In the genomic region with DNA sequence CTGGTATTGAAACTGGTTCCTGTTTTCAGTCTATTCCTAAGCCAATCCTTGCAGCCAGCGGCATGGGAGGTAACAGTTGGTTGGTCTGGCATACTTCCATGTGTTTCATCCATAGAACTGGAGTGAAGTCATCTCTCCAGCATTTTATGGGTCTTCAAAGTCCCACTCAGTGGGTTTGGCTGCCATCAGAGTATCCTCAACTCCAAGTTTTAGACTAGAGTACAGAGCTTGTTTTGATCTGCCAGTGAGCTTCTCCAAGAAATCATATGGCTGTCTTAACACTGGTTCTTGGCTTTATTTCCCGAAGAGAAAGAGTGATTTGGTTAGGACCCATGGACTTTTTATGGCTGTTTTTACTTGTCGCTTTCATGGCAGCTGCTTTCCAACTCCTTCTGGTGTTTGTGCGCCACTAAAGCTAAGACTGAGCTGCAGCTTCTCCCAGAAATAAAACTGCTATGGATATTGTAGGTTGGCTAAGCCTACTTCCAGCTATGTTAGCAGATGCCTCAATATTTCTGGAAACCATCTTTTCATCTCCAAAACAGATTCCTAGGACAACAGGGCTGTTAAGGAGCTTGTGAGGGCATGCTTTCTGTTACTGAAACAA, we compare ENCODE assay signal across 31 mouse cellular contexts. TPM values are rescaled to one million over a fixed set of nuclear protein-coding genes. Genes with fewer than 3 reads are reported as not detected.
A peak's percentile ranks its signal among the peaks of the same experiment; 100 is the strongest.
DNase-seq lines count a peak whose midpoint lies in the region; ATAC-seq and TF ChIP-seq lines count a peak whose summit lies in the region.
"Had no signal": no experiment of that assay in that cellular context is flagged by ENCODE, and none has a peak within 500 bp of the region (broad histone marks: within the 10 kb centered on the region; RNA-seq: fewer than 3 reads in every experiment).

No protein-coding gene starts in this region.

- no peak overlapping the region for H3K4me3 ChIP-seq in forebrain, postnatal 0 days (ENCODE audit: low read depth, low read length)
- no peak overlapping the region for H3K4me3 ChIP-seq in forebrain, embryonic 12.5 days (replicated peaks)
- H3K4me3 ChIP-seq in hindbrain, embryonic 10.5 days, result no peak overlapping the region
- H3K4me3 ChIP-seq: embryonic facial prominence, embryonic 13.5 days; heart, embryonic 10.5 days; intestine, embryonic 15.5 days; layer of hippocampus, adult 2 months; liver, embryonic 15.5 days; midbrain, embryonic 15.5 days; neural tube, embryonic 12.5 days had no signal

- intact Hi-C loops in left cerebral cortex, postnatal 4 days (cut with DNase I), result no loop called here
- intact Hi-C loops in left cerebral cortex, postnatal 14 days (cut with DNase I), result loop anchor here (5.0 kb wide), 1 partner anchor 75 kb away; no protein-coding TSS in a partner anchor

- DNase-seq in forebrain, postnatal 0 days, result peak; percentile 73
- DNase-seq in left cerebral cortex, adult 11 months (ENCODE audit: low spot score), result peak; percentile 29
- DNase-seq in left cerebral cortex, postnatal 4 days, result no peak
- peak; percentile 78 for DNase-seq in brain, adult 2 months (ENCODE audit: low read depth, low spot score)
- peak; percentile 22 to 54 for DNase-seq in left cerebral cortex, postnatal 14 days (ENCODE audit: low spot score in 2 of 2)
- no peak for DNase-seq in c-Kit-positive CD71-positive TER-119-positive erythroid progenitor cells, embryonic 14.5 days (ENCODE audit: low spot score)
- DNase-seq in hindbrain, embryonic 10.5 days (ENCODE audit: low spot score), result no peak
- DNase-seq: adrenal gland, postnatal 36 days; cerebellum, adult 2 months; cerebellum, postnatal 36 days; embryo, embryonic 11 days; heart, postnatal 4 days; kidney, adult 9 months; kidney, postnatal 14 days; liver had no signal

- H3K9ac ChIP-seq in forebrain, postnatal 0 days, result no peak overlapping the region
- H3K9ac ChIP-seq in forebrain, embryonic 12.5 days, result no peak overlapping the region
- H3K9ac ChIP-seq: embryonic facial prominence, embryonic 13.5 days; intestine, embryonic 15.5 days; liver, embryonic 15.5 days; midbrain, embryonic 15.5 days; neural tube, embryonic 12.5 days had no signal

- no peak overlapping the region for H3K4me2 ChIP-seq in forebrain, postnatal 0 days (ENCODE audit: low read depth)
- no peak overlapping the region for H3K4me2 ChIP-seq in forebrain, embryonic 12.5 days
- H3K4me2 ChIP-seq: embryonic facial prominence, embryonic 13.5 days; intestine, embryonic 15.5 days; liver, embryonic 15.5 days; midbrain, embryonic 15.5 days; neural tube, embryonic 12.5 days had no signal

- no peaks in the 10 kb centered on the region for H3K9me3 ChIP-seq in forebrain, postnatal 0 days (ENCODE audit: low read length)
- H3K9me3 ChIP-seq in forebrain, embryonic 12.5 days, result no peaks in the 10 kb centered on the region
- H3K9me3 ChIP-seq in hindbrain, embryonic 10.5 days, result no peaks in the 10 kb centered on the region
- H3K9me3 ChIP-seq: embryonic facial prominence, embryonic 13.5 days; heart, embryonic 10.5 days; intestine, embryonic 15.5 days; liver, embryonic 15.5 days; midbrain, embryonic 15.5 days; neural tube, embryonic 12.5 days had no signal

- no peaks in the 10 kb centered on the region for H3K4me1 ChIP-seq in forebrain, postnatal 0 days (ENCODE audit: insufficient read depth)
- no peaks in the 10 kb centered on the region for H3K4me1 ChIP-seq in forebrain, embryonic 12.5 days
- H3K4me1 ChIP-seq in hindbrain, embryonic 10.5 days (replicated peaks), result no peaks in the 10 kb centered on the region
- H3K4me1 ChIP-seq: embryonic facial prominence, embryonic 13.5 days; heart, embryonic 10.5 days; intestine, embryonic 15.5 days; liver, embryonic 15.5 days; midbrain, embryonic 15.5 days; neural tube, embryonic 12.5 days had no signal

- no peaks in the 10 kb centered on the region for H3K27me3 ChIP-seq in forebrain, postnatal 0 days (ENCODE audit: insufficient read depth, low read length)
- H3K27me3 ChIP-seq in forebrain, embryonic 12.5 days, result no peaks in the 10 kb centered on the region
- H3K27me3 ChIP-seq in hindbrain, embryonic 10.5 days (ENCODE audit: insufficient read depth, poor library complexity, severe bottlenecking), result no peaks in the 10 kb centered on the region
- H3K27me3 ChIP-seq: embryonic facial prominence, embryonic 13.5 days; intestine, embryonic 15.5 days; liver, embryonic 15.5 days; midbrain, embryonic 15.5 days; neural tube, embryonic 12.5 days had no signal

- peak; percentile 88 for ATAC-seq in forebrain, postnatal 0 days
- ATAC-seq in forebrain, embryonic 12.5 days (ENCODE audit: low FRiP score), result no peak
- ATAC-seq: hindbrain, embryonic 16.5 days; intestine, embryonic 15.5 days; midbrain, embryonic 15.5 days had no signal

- WGBS in forebrain, postnatal 0 days, result 63% methylated on average over 4 of the region's 4 CpGs
- 89% methylated on average over 4 of the region's 4 CpGs for WGBS in forebrain, embryonic 12.5 days
- WGBS in hindbrain, embryonic 10.5 days, result 90% methylated on average over 4 of the region's 4 CpGs

- no peak overlapping the region for H3K27ac ChIP-seq in forebrain, postnatal 0 days (ENCODE audit: low read depth, low read length)
- H3K27ac ChIP-seq in forebrain, embryonic 12.5 days, result no peak overlapping the region
- H3K27ac ChIP-seq in hindbrain, embryonic 10.5 days, result no peak overlapping the region
- H3K27ac ChIP-seq: embryonic facial prominence, embryonic 13.5 days; heart, embryonic 10.5 days; intestine, embryonic 15.5 days; layer of hippocampus, adult 2 months; liver, embryonic 15.5 days; macrophage; midbrain, embryonic 15.5 days; neural tube, embryonic 12.5 days had no signal

- TF ChIP-seq CTCF in forebrain, postnatal 0 days (IDR thresholded peaks at IDR 0.05; ENCODE audit: low read depth), result no peak

- no peaks in the 10 kb centered on the region for H3K36me3 ChIP-seq in forebrain, postnatal 0 days (ENCODE audit: insufficient read depth)
- no peaks in the 10 kb centered on the region for H3K36me3 ChIP-seq in forebrain, embryonic 12.5 days (replicated peaks)
- no peaks in the 10 kb centered on the region for H3K36me3 ChIP-seq in hindbrain, embryonic 10.5 days
- H3K36me3 ChIP-seq: embryonic facial prominence, embryonic 13.5 days; heart, embryonic 10.5 days; intestine, embryonic 15.5 days; liver, embryonic 15.5 days; midbrain, embryonic 15.5 days; neural tube, embryonic 12.5 days had no signal

RNA-seq across cellular contexts. Expression of gene D130052B06Rik, which starts 28.1 kb away (rescaled TPM):
- not detected in 2 replicates for total RNA-seq in forebrain, postnatal 0 days (2014; rRNA removed)
- polyA plus RNA-seq in forebrain, postnatal 0 days (2015; fragmentation: Nextera tagmentation; extraction: Ambion mirVana), result not detected in 2 replicates
- polyA plus RNA-seq in forebrain, embryonic 12.5 days (2016; fragmentation: Nextera tagmentation; extraction: Ambion mirVana), result not detected in 2 replicates
- total RNA-seq in left cerebral cortex, postnatal 4 days (2021), result not detected
- total RNA-seq in left cerebral cortex, postnatal 14 days (2021), result not detected
- polyA plus RNA-seq in hindbrain, embryonic 10.5 days (2016; fragmentation: Nextera tagmentation; extraction: Ambion mirVana), result 0.07 TPM in 1 of 2 replicates, not detected in the other
- total RNA-seq: adrenal gland, postnatal 36 days; gastrocnemius, adult 8-10 months; heart, postnatal 4 days; layer of hippocampus, adult 2 months; left cerebral cortex, adult 8-10 months had no signal
- polyA plus RNA-seq: cerebellum, adult 2 months; embryonic facial prominence, embryonic 13.5 days; heart, embryonic 10.5 days; heart, embryonic 16.5 days; hindbrain, embryonic 16.5 days; intestine, embryonic 15.5 days; liver, embryonic 15.5 days; lung, embryonic 16.5 days; macrophage; midbrain, embryonic 15.5 days; testis, adult 2 months; urinary bladder, adult 2 months had no signal

RNA-seq across cellular contexts. Expression of gene Gabrp, which starts 48.5 kb away (rescaled TPM):
- total RNA-seq in forebrain, postnatal 0 days (2014; rRNA removed), result 0.15 TPM in 1 of 2 replicates, not detected in the other
- polyA plus RNA-seq in forebrain, postnatal 0 days (2015; fragmentation: Nextera tagmentation; extraction: Ambion mirVana), result not detected in 2 replicates
- 3.0 and 6.3 TPM in 2 replicates for polyA plus RNA-seq in forebrain, embryonic 12.5 days (2016; fragmentation: Nextera tagmentation; extraction: Ambion mirVana)
- not detected for total RNA-seq in left cerebral cortex, postnatal 4 days (2021)
- not detected for total RNA-seq in left cerebral cortex, postnatal 14 days (2021)
- 0.72 and 5.2 TPM in 2 replicates for polyA plus RNA-seq in hindbrain, embryonic 10.5 days (2016; fragmentation: Nextera tagmentation; extraction: Ambion mirVana)
- total RNA-seq: adrenal gland, postnatal 36 days; gastrocnemius, adult 8-10 months; heart, postnatal 4 days; layer of hippocampus, adult 2 months; left cerebral cortex, adult 8-10 months had no signal
- polyA plus RNA-seq: hindbrain, embryonic 16.5 days; liver, embryonic 15.5 days; macrophage had no signal

Comparison
In these comparisons a context has a peak if more than half of its experiments do, and no peak if none do; other contexts are left out.
1. DNase-seq: peak in forebrain, postnatal 0 days (single experiment), left cerebral cortex, adult 11 months (single experiment), brain, adult 2 months (single experiment) and left cerebral cortex, postnatal 14 days (2 of 2); none in left cerebral cortex, postnatal 4 days (single experiment), c-Kit-positive CD71-positive TER-119-positive erythroid progenitor cells, embryonic 14.5 days (single experiment) and hindbrain, embryonic 10.5 days (single experiment).